Mouse (Mus musculus) heart, postnatal 0 days (tissue): Measurements from ENCODE around the gene Pcsk5.

Experiments
- CTCF ChIP-seq: IDR thresholded peaks from 2 replicates; pipeline ENCODE4 v1.5.1; 2016; ENCODE audit warnings: antibody characterized with exemption, control low read depth, low read depth
- EP300 ChIP-seq: IDR thresholded peaks from 2 replicates; pipeline ENCODE4 v1.6.1; 2016; ENCODE audit warnings: antibody characterized with exemption, low read depth

GRCm38 (mm10) chr19:17860351-17861014, 23.1 kb upstream of the Pcsk5 start:
- TF ChIP-seq CTCF, result no peak
- no peak for TF ChIP-seq EP300
